Mouse (Mus musculus) intestine, postnatal 0 days (tissue): ENCODE data around the gene Prkca. TPM values are rescaled to one million over a fixed set of nuclear protein-coding genes. Genes with fewer than 3 reads are reported as not detected.

Experiments
- ATAC-seq: fragments of 200-750 bp; cut with Nextera tagmentation; 2 replicates; pipeline ENCODE4 v1.8.0; 2017; ENCODE audit warnings: mild to moderate bottlenecking, moderate TSS enrichment, moderate library complexity
- H3K27ac ChIP-seq: fragments of 300-500 bp; sonication (generic); 2 replicates; pipeline ENCODE4 v1.5.1; 2014; ENCODE audit warnings: mild to moderate bottlenecking, low read depth, low read length, moderate library complexity
- H3K27me3 ChIP-seq: fragments of 300-500 bp; sonication (generic); replicated peaks from 2 replicates; pipeline ENCODE4 v1.6.1; 2014; ENCODE audit warnings: low read length, mixed read lengths; ENCODE audit not compliant: control insufficient read depth, insufficient read depth
- H3K36me3 ChIP-seq: fragments of 300-500 bp; sonication (generic); 2 replicates; pipeline ENCODE4 v1.6.1; 2014; ENCODE audit warnings: mild to moderate bottlenecking, moderate library complexity; ENCODE audit not compliant: control insufficient read depth, insufficient read depth
- H3K4me1 ChIP-seq: fragments of 300-500 bp; sonication (generic); replicated peaks from 2 replicates; pipeline ENCODE4 v1.6.1; 2014; ENCODE audit warnings: antibody characterized with exemption, low read length, mixed read lengths; ENCODE audit not compliant: control insufficient read depth, insufficient read depth
- H3K4me2 ChIP-seq: fragments of 300-500 bp; sonication (generic); replicated peaks from 2 replicates; pipeline ENCODE4 v1.6.1; 2014; ENCODE audit warnings: low read depth, mild to moderate bottlenecking, moderate library complexity
- H3K4me3 ChIP-seq: fragments of 300-500 bp; sonication (generic); 2 replicates; pipeline ENCODE4 v1.5.1; 2014; ENCODE audit warnings: low read depth, low read length
- H3K9ac ChIP-seq: fragments of 300-500 bp; sonication (generic); 2 replicates; pipeline ENCODE4 v1.6.1; 2014; ENCODE audit warnings: mild to moderate bottlenecking, low read depth, low read length
- H3K9me3 ChIP-seq: fragments of 300-500 bp; sonication (generic); 2 replicates; pipeline ENCODE4 v1.6.1; 2016; ENCODE audit warnings: mixed run types; ENCODE audit not compliant: control insufficient read depth
- CTCF ChIP-seq: sonication (generic); IDR thresholded peaks from 2 replicates; pipeline ENCODE4 v1.5.1; 2016; ENCODE audit warnings: low read depth, mild to moderate bottlenecking, control low read depth, antibody characterized with exemption, moderate library complexity
- WGBS: fragments of 180-500 bp; shearing (Covaris S2); extraction: QIAGEN DNeasy Blood & Tissue Kit; methylation state at CpG from one replicate; pipeline ENCODE4 v1.1.7; 2014; 5-methylcytosine and 5-hydroxymethylcytosine counted together
- polyA plus RNA-seq: library from polyadenylated mRNA; unstranded; fragments of >200 nt; fragmentation: Nextera tagmentation; extraction: Ambion mirVana; gene quantifications from 2 replicates; pipeline ENCODE4 v1.2.1, GENCODE M21; 2015

Gene Prkca
- polyA plus RNA-seq, 1 experiment from 2014 or later = 14.5 TPM

DNA sequence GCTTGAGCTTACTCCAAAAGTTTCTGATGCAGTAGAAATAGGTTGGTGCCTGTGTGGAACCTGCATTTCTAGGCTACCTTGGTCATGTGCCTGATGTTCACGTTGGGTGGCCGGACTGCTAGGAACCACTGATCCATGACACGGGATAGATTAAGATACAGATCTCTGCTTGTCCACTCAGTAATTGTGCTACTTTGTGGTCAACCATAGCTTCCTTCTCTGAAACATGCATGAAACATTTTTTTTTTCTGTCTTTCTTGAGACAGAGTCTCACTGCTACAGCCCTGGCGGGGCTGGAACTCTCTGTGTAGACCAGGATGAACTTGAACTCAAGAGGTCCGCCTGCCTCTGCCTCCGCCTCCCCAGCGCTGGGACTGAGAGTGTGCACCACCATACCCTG, 33.1 kb upstream of the Prkca start:
- Histone ChIP-seq H3K4me3 (no peak overlapping the region), H3K27me3 (no peaks in the 10 kb centered on the region), H3K36me3 (no peaks in the 10 kb centered on the region), H3K4me1 (no peaks in the 10 kb centered on the region), H3K27ac (no peak overlapping the region), H3K9ac (no peak overlapping the region), H3K9me3 (no peaks in the 10 kb centered on the region), H3K4me2 (no peak overlapping the region)
- 96% methylated on average over 7 of the region's 7 CpGs for WGBS
- ATAC-seq = no peak
- TF ChIP-seq CTCF = no peak

DNA sequence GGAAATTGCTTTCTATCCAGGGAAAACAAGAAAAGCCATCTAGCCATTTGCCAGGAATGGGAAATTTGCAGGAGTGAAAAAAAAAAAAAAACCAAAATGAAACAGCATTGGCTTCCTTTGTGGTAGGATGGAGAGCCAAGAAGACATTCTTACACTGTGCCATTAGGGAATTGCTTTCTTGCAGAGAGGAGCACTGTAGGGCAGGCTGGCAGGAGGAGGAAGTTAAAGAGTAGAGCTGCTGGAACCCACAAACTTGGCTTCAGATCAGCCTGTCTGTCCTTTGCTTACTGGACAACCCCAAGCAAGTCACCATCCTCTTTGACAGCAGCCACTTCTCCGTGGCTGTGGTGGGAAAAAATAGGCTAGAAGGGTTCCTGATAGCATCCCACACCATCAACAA, 23.3 kb upstream of the Prkca start:
- no peak for TF ChIP-seq CTCF
- Histone ChIP-seq H3K27me3 (no peaks in the 10 kb centered on the region), H3K9me3 (no peaks in the 10 kb centered on the region), H3K9ac (no peak overlapping the region), H3K27ac (no peak overlapping the region), H3K4me3 (no peak overlapping the region), H3K4me2 (no peak overlapping the region), H3K36me3 (no peaks in the 10 kb centered on the region), H3K4me1 (no peaks in the 10 kb centered on the region; the same call in 1 of the 2 replicates)
- 65% methylated on average over 1 of the region's 1 CpGs for WGBS
- no peak for ATAC-seq

DNA sequence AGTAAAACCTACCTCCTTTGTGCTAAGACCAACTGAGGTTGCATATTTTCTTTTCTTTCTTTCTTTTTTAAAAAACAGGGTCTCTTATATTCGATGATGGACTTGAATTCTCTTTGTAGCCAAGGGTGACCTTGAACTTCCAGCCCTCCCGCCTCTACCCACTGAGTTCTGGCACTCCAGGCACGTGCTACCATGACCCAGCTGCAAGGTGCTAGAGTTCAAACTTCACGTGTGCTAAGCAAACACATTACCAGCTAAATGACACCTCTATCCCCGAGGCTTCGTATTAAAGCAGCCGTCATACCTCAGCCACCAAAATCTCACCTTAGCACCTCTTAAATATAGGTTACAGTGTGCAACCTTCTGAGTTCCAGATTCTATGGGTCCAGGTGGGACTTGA, 21.9 kb upstream of the Prkca start:
- Histone ChIP-seq H3K27me3 (no peaks in the 10 kb centered on the region), H3K9me3 (no peaks in the 10 kb centered on the region), H3K4me2 (no peak overlapping the region), H3K4me3 (no peak overlapping the region), H3K27ac (no peak overlapping the region), H3K4me1 (no peaks in the 10 kb centered on the region; the same call in 1 of the 2 replicates), H3K9ac (no peak overlapping the region), H3K36me3 (no peaks in the 10 kb centered on the region)
- 33% methylated on average over 7 of the region's 7 CpGs for WGBS
- peak; percentile 84 for ATAC-seq
- no peak for TF ChIP-seq CTCF

DNA sequence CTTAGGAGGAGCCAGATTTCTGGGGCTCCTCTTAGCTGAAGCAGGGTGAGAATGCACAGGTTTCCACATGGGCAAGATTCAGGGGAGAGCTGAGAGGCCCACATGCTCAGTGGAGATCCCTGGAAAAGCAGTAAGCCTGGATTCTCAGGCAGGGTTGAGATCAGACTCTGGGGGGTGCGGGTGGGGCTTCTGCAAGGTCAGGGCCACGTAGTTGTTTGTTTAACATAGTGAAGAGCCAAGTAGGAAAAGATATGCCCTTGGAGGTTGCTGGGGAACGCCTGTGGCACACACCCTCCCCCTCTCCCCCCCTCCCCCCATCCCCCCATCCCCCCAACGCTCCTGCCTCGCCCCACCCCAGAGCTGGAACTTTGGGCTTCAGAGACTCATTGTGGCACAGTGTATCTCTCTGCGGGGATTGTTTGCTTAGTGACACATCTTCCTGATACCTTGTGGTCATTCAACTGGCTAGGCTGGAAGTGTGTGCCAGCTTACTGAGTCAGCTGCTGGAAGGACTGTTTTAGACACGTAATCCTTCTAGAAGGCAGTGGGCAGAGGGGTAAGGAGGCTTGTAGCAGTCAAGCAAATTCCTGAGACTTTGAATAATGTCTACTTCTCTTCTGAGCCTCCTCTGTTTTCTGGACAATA, 21.3 kb upstream of the Prkca start:
- H3K4me2 ChIP-seq = no peak overlapping the region
- no peaks in the 10 kb centered on the region for H3K27me3 ChIP-seq
- H3K4me1 ChIP-seq = no peaks in the 10 kb centered on the region; the same call in 1 of the 2 replicates
- no peak for TF ChIP-seq CTCF
- H3K9ac ChIP-seq = no peak overlapping the region
- ATAC-seq = peak; percentile 87
- no peak overlapping the region for H3K27ac ChIP-seq
- no peaks in the 10 kb centered on the region for H3K36me3 ChIP-seq
- no peaks in the 10 kb centered on the region for H3K9me3 ChIP-seq
- H3K4me3 ChIP-seq = no peak overlapping the region
- 20% methylated on average over 7 of the region's 7 CpGs for WGBS

DNA sequence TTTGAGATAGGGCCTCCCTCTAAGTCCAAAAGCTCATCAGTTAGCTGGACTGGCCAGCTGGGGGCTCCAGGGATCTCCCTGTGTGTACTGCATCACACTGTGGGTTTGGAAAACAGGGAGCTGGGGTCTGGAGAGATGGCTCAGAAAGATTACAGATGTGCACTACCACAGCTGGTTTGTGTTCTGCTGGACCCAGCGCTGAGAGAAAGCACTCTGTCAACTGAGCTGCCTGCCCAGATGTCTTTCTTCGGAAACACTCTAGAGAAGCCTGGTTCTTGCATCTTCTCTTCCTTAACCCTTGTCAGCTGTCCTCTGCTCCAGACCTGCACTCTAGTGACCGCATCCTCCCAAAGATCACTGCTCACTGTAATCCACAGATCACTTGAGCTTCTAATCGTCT, 20.3 kb upstream of the Prkca start:
- ATAC-seq = no peak
- Histone ChIP-seq H3K4me1 (no peaks in the 10 kb centered on the region; the same call in 1 of the 2 replicates), H3K36me3 (no peaks in the 10 kb centered on the region), H3K4me2 (no peak overlapping the region), H3K9ac (no peak overlapping the region), H3K27me3 (no peaks in the 10 kb centered on the region), H3K9me3 (no peaks in the 10 kb centered on the region), H3K4me3 (no peak overlapping the region), H3K27ac (no peak overlapping the region)
- TF ChIP-seq CTCF = no peak; the same call in 1 of the 2 replicates
- WGBS = 60% methylated on average over 4 of the region's 4 CpGs

DNA sequence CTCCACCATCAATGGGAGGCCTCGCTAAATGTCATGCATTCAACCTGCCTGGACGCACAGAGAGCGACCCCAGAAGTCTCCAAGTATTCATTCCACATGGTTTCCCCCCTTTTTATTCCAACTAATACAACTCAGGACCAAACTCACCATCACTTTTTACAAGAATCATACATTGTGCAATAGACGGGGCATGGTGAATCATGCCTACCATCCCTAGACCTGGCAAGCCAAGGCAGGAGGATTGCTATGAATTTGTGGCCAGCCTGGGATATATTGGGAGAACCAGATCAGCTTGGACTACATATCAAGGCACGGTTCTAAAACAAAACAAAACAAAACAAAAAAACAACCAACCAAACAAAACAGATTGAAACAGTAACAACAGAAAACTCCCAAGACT, 19.2 kb upstream of the Prkca start:
- H3K9me3 ChIP-seq = no peaks in the 10 kb centered on the region
- ATAC-seq = no peak
- 91% methylated on average over 5 of the region's 5 CpGs for WGBS
- H3K36me3 ChIP-seq = no peaks in the 10 kb centered on the region
- no peaks in the 10 kb centered on the region; the same call in 1 of the 2 replicates for H3K4me1 ChIP-seq
- H3K27me3 ChIP-seq = no peaks in the 10 kb centered on the region
- H3K4me3 ChIP-seq = no peak overlapping the region
- no peak for TF ChIP-seq CTCF
- no peak overlapping the region for H3K9ac ChIP-seq
- no peak overlapping the region for H3K4me2 ChIP-seq
- H3K27ac ChIP-seq = no peak overlapping the region
